Mouse (Mus musculus): ENCODE measurements around the gene Cela1. TPM values are rescaled to one million over a fixed set of nuclear protein-coding genes. Genes with fewer than 3 reads are reported as not detected.

Cela1 gene
- polyA plus RNA-seq, 1 experiment from 2014 or later: 4.2 TPM

- H3K4me1 ChIP-seq: peaks cover 7% of the 10 kb centered on the region
- 96% methylated on average over 7 of the region's 7 CpGs for WGBS
- no peak overlapping the region for H3K4me3 ChIP-seq
- H3K36me3 ChIP-seq: no peaks in the 10 kb centered on the region
- H3K27me3 ChIP-seq: peaks cover 13% of the 10 kb centered on the region
- no peak overlapping the region for H3K9ac ChIP-seq
- no peak for ATAC-seq (ENCODE audit: insufficient number of reproducible peaks, low FRiP score, low TSS enrichment, low read depth)
- no peak overlapping the region for H3K27ac ChIP-seq
- H3K9me3 ChIP-seq: no peaks in the 10 kb centered on the region
- no peak overlapping the region for H3K4me2 ChIP-seq
These were observed 45.3 kb downstream of the Cela1 start for GRCm38 (mm10) chr15:100642451-100642850.

GRCm38 (mm10) chr15:100641226-100641810 lies 46.4 kb downstream of the Cela1 start:
- WGBS: 44% methylated on average over 13 of the region's 16 CpGs
- peaks cover 18% of the 10 kb centered on the region for H3K4me1 ChIP-seq
- no peak overlapping the region for H3K9ac ChIP-seq
- no peaks in the 10 kb centered on the region for H3K36me3 ChIP-seq
- H3K4me3 ChIP-seq: no peak overlapping the region
- peak overlapping the region; percentile 43 for H3K27ac ChIP-seq
- no peak overlapping the region for H3K4me2 ChIP-seq
- no peaks in the 10 kb centered on the region for H3K9me3 ChIP-seq
- H3K27me3 ChIP-seq: peaks cover 24% of the 10 kb centered on the region
- no peak for ATAC-seq (ENCODE audit: insufficient number of reproducible peaks, low FRiP score, low TSS enrichment, low read depth)

- H3K4me1 ChIP-seq: peaks cover 27% of the 10 kb centered on the region
- ATAC-seq (ENCODE audit: insufficient number of reproducible peaks, low FRiP score, low TSS enrichment, low read depth): no peak
- H3K27ac ChIP-seq: peak overlapping the region; percentile 43
- H3K4me3 ChIP-seq: no peak overlapping the region
- no peaks in the 10 kb centered on the region for H3K36me3 ChIP-seq
- no peak overlapping the region for H3K9ac ChIP-seq
- no peak overlapping the region for H3K4me2 ChIP-seq
- no peaks in the 10 kb centered on the region for H3K9me3 ChIP-seq
- peaks cover 35% of the 10 kb centered on the region for H3K27me3 ChIP-seq
- 66% methylated on average over 16 of the region's 16 CpGs for WGBS
These were observed 47.6 kb downstream of the Cela1 start for GRCm38 (mm10) chr15:100639972-100640750.

GRCm38 (mm10) chr15:100637661-100638060 lies 50.1 kb downstream of the Cela1 start:
- Histone ChIP-seq H3K36me3 (no peaks in the 10 kb centered on the region), H3K27ac (no peak overlapping the region), H3K27me3 (peaks cover 46% of the 10 kb centered on the region), H3K4me2 (peak overlapping the region; percentile 99; the same call in 1 of the 2 replicates), H3K4me1 (peaks cover 27% of the 10 kb centered on the region), H3K4me3 (no peak overlapping the region; the same call in 1 of the 2 replicates), H3K9ac (no peak overlapping the region), H3K9me3 (no peaks in the 10 kb centered on the region)
- WGBS: 12% methylated on average over 6 of the region's 6 CpGs
- no peak for ATAC-seq (ENCODE audit: insufficient number of reproducible peaks, low FRiP score, low TSS enrichment, low read depth)

- 0 out of 2 replicates have a peak, but pooled peaks have one; percentile 12 for ATAC-seq (ENCODE audit: insufficient number of reproducible peaks, low FRiP score, low TSS enrichment, low read depth)
- under 1% methylated on average over 77 of the region's 77 CpGs for WGBS
- Histone ChIP-seq H3K9ac (peak within 1 kb of the TSS; percentile 45), H3K27me3 (peaks cover 46% of the 10 kb centered on the region), H3K4me2 (peak within 1 kb of the TSS; percentile 99), H3K36me3 (no peaks in the 10 kb centered on the region), H3K9me3 (no peaks in the 10 kb centered on the region), H3K4me3 (peak within 1 kb of the TSS; percentile 59), H3K4me1 (peaks cover 27% of the 10 kb centered on the region), H3K27ac (peak within 1 kb of the TSS; percentile 67)
These were observed 50.8 kb downstream of the Cela1 start, which contains the start of gene Smagp for GRCm38 (mm10) chr15:100636700-100637501. Gene Smagp (minus strand): TSS chr15:100636940.

- Histone ChIP-seq H3K9me3 (no peaks in the 10 kb centered on the region), H3K4me2 (peak overlapping the region; percentile 99), H3K9ac (peak overlapping the region; percentile 45; the same call in 1 of the 2 replicates), H3K4me1 (peaks cover 23% of the 10 kb centered on the region), H3K4me3 (peak overlapping the region; percentile 59), H3K36me3 (no peaks in the 10 kb centered on the region), H3K27ac (peak overlapping the region; percentile 67), H3K27me3 (peaks cover 46% of the 10 kb centered on the region)
- ATAC-seq (ENCODE audit: insufficient number of reproducible peaks, low FRiP score, low TSS enrichment, low read depth): no peak
- WGBS: 3% methylated on average over 38 of the region's 38 CpGs
These were observed 51.7 kb downstream of the Cela1 start for GRCm38 (mm10) chr15:100635851-100636645.

GRCm38 (mm10) chr15:100635239-100635638 lies 52.5 kb downstream of the Cela1 start:
- 9% methylated on average over 9 of the region's 9 CpGs for WGBS
- H3K9me3 ChIP-seq: no peaks in the 10 kb centered on the region
- no peak overlapping the region for H3K9ac ChIP-seq
- peak overlapping the region; percentile 59 for H3K4me3 ChIP-seq
- 0 out of 2 replicates have a peak overlapping the region, but pooled peaks have one; percentile 10 for H3K4me2 ChIP-seq
- H3K27ac ChIP-seq: no peak overlapping the region
- ATAC-seq (ENCODE audit: insufficient number of reproducible peaks, low FRiP score, low TSS enrichment, low read depth): no peak
- peaks cover 46% of the 10 kb centered on the region for H3K27me3 ChIP-seq
- H3K36me3 ChIP-seq: no peaks in the 10 kb centered on the region
- H3K4me1 ChIP-seq: peaks cover 21% of the 10 kb centered on the region

GRCm38 (mm10) chr15:100633341-100633740 lies 54.4 kb downstream of the Cela1 start:
- H3K9me3 ChIP-seq: no peaks in the 10 kb centered on the region
- no peak overlapping the region for H3K4me2 ChIP-seq
- WGBS: 76% methylated on average over 10 of the region's 10 CpGs
- H3K36me3 ChIP-seq: no peaks in the 10 kb centered on the region
- H3K27ac ChIP-seq: no peak overlapping the region
- no peak overlapping the region for H3K4me3 ChIP-seq
- H3K27me3 ChIP-seq: peaks cover 41% of the 10 kb centered on the region
- peaks cover 22% of the 10 kb centered on the region for H3K4me1 ChIP-seq
- no peak overlapping the region for H3K9ac ChIP-seq
- no peak for ATAC-seq (ENCODE audit: insufficient number of reproducible peaks, low FRiP score, low TSS enrichment, low read depth)

GRCm38 (mm10) chr15:100632323-100632722 lies 55.4 kb downstream of the Cela1 start:
- ATAC-seq (ENCODE audit: insufficient number of reproducible peaks, low FRiP score, low TSS enrichment, low read depth): no peak
- H3K4me2 ChIP-seq: no peak overlapping the region
- peaks cover 32% of the 10 kb centered on the region for H3K27me3 ChIP-seq
- WGBS: 74% methylated on average over 5 of the region's 5 CpGs
- no peak overlapping the region for H3K4me3 ChIP-seq
- no peaks in the 10 kb centered on the region for H3K9me3 ChIP-seq
- no peak overlapping the region for H3K9ac ChIP-seq
- no peak overlapping the region for H3K27ac ChIP-seq
- H3K36me3 ChIP-seq: no peaks in the 10 kb centered on the region
- H3K4me1 ChIP-seq: peaks cover 30% of the 10 kb centered on the region

GRCm38 (mm10) chr15:100631454-100632170 lies 56.1 kb downstream of the Cela1 start:
- ATAC-seq (ENCODE audit: insufficient number of reproducible peaks, low FRiP score, low TSS enrichment, low read depth): no peak
- 80% methylated on average over 12 of the region's 12 CpGs for WGBS
- H3K36me3 ChIP-seq: no peaks in the 10 kb centered on the region

More at GRCm38 (mm10) chr15:100631454-100632170, 56.1 kb downstream of the Cela1 start:
- H3K4me1 ChIP-seq: peaks cover 23% of the 10 kb centered on the region
- H3K27ac ChIP-seq: no peak overlapping the region
- H3K4me2 ChIP-seq: no peak overlapping the region
- no peak overlapping the region for H3K4me3 ChIP-seq
- no peak overlapping the region for H3K9ac ChIP-seq
- H3K9me3 ChIP-seq: no peaks in the 10 kb centered on the region
- peaks cover 25% of the 10 kb centered on the region for H3K27me3 ChIP-seq
